Mouse (Mus musculus) cerebral cortex, adult 2 months (tissue): Measurements from ENCODE around the gene Ap5s1.

Experiments used
- WGBS: fragments of 180-500 bp; shearing (Covaris S2); methylation state at CpG from one replicate; pipeline ENCODE4 v1.1.7; 2018; 5-methylcytosine and 5-hydroxymethylcytosine counted together

Gene Ap5s1

DNA sequence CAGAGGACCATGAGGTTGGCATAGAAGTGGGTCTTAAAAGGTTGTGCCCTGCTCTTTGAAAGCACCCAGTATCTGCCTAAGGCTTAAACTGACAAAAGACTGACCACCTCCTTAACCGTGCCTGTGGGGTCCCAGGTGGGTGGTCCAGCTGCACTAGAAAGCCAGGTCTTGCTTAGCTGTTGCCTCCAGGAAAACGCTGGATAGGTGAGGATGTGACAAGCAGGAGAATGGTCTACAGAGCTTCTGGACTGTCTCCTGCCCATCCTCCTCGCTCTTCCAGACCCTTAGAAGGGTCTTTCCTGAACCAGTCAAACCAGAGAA lies 19.3 kb upstream of the Ap5s1 start:
- WGBS, result 53% methylated on average over 3 of the region's 3 CpGs

DNA sequence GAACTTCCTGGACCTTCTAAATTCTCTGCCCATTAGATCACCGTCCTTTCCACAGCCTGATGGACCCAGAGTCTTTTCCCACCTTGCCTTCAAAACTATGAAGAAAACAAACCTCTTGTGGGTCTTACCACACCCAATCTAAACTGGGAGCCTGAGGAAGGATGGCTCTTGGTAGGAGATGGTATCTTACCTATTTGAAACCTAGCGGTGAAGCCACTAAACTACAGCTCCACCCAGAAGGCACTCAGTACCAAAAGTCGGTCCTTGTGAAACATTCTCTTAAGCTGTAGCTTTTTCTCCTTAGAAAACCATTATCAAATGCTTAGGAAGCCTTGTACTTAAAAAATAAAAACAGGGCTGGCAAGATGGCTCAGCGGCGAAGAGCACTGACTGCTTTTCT lies 18.6 kb upstream of the Ap5s1 start:
- 98% methylated on average over 5 of the region's 5 CpGs for WGBS

GRCm38 (mm10) chr2:131189521-131190309 lies 17.2 kb upstream of the Ap5s1 start:
- 63% methylated on average over 5 of the region's 5 CpGs for WGBS

- 78% methylated on average over 10 of the region's 10 CpGs for WGBS
Measured at GRCm38 (mm10) chr2:131190344-131191004, 16.4 kb upstream of the Ap5s1 start.

DNA sequence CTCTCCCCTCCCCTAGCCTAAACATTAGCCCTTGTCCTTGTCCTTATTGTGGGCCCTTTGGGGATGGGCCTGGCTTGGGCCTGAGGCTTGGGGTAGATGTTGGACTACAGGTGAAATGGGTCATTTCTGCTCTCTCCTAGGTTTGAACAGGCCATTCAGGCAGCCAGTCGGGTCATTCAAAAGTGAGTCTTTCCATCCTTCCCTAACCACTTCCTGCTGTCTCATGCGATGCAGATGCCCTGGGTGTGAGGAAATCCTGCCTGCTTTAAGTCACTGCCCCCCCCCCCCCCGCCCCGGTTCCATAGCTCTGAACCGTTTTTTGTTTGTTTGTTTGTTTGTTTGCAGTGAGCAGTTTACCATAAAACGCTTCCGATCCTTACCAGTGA lies 15.9 kb upstream of the Ap5s1 start:
- 77% methylated on average over 7 of the region's 7 CpGs for WGBS

- WGBS, result 93% methylated on average over 16 of the region's 16 CpGs
Measured at GRCm38 (mm10) chr2:131196606-131197316, 10.1 kb upstream of the Ap5s1 start.

DNA sequence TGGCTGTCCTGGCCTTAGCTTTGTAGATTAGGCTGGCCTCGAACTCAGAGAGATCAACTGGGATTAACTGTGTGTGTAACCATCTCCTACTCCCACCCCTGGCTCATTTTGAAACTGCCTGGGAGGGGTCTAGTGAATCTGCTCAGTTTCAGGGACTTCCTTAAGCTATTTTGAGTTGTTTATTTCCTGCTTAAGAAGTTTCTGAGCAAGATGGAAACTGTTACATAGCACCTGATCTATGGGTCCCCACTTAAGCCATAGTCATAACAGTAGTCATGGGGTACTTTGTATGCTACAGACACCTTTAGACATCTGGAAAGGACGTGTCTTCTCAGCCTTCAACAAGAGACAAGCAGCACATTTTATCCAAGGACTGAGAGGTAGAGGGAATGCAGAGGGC lies 6.2 kb upstream of the Ap5s1 start:
- 84% methylated on average over 2 of the region's 2 CpGs for WGBS

DNA sequence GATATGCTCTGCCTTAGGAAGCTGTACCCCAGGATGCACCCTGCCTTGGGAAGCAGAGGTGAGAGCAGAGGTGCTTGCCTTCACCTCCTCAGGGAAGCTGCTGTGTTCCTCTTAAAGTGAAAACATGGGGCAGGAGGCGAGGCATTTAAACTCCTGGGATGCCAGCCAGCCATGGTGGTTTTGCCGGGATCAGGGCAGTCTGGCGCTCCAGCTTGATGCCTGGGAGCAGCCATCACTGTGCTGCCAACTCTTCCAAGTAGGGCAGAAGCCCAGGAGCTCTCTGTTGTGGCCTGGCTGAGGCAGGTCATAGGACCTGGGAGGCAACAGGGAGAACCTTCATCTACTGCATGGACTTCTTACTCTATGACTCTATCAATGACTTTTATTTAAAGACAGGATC lies 5.6 kb upstream of the Ap5s1 start:
- WGBS, result 73% methylated on average over 3 of the region's 3 CpGs

DNA sequence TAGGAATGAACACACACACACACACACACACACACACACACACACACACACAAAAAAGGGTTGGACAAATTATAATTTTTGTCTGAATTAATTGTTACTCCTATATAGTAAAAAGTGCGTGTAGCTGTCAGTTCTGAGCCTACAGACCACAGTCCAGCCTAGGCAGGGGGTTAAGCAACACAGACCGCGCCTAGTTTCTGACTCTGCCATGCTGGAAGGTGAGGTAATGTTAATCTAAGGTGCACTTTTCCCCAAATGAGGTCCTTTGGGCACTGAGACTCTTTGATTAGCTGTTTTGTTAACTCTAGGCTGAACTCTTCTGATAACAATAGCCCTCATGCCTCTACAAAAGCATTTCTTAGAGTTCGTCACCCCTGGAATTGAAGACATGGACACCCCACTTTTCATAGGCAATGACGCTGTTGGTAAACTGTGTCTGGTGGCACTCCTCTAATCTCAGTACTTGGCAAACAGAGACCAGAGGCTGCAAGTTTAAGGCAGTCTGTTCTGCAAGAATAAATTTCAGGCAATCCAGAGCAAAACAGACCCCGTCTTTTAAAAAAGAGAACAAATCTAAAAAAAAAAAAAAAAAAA lies 3.0 kb upstream of the Ap5s1 start:
- 66% methylated on average over 6 of the region's 6 CpGs for WGBS

- 13% methylated on average over 7 of the region's 7 CpGs for WGBS
Measured at GRCm38 (mm10) chr2:131204410-131204981, 2.4 kb upstream of the Ap5s1 start.

DNA sequence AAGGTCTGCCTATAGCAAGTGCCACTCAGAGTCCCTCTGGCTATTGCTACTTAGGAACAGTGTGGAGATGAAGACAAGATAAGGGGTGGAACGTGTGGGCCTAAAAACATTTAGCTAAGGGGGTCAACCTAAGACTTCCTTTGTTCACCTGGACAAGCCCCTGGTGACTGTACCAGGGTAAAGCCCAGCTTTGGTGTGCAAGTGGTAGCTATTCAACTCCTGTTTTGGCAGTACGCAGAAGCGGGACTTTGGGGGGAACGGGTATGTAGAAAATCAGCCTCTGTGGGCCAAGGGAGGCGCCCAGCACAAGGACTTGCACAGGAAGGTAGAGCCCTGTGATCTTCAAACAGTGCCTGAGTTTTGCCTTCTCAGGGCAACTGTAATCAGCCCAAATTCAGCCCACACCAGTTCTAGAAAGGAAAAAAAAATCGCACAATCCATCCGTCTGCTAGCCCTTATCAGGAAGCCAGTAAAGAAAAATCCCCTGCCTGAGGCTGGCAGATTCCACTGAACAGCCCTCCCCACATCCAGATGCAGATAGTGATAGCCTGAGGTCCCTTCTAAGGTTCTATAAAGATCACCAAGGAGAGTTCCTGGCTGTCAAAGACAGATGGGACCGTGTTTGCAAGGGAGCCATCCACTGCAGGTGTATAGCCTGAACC lies 1.2 kb upstream of the Ap5s1 start:
- whole genome bisulfite sequencing, result 83% methylated on average over 8 of the region's 8 CpGs

DNA sequence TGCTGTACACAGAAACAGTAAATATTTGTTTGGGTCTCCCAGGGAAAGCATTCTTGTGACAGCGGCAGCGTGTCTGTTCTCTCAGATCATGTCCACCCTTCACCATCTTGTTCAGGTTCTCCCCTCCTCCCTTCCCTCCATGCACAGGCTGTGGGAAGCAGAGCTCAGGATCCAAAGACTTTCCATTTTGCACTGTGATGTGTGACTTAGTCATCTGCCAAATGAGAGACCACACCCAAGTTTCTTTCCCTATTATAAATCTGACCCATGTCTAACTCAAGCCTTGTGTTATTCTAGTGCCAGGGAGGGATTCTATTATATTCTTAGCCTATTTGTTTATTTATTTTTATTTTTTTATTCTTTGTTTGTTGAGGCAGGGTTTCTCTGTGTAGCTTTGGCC lies 1.5 kb downstream of the Ap5s1 start:
- 87% methylated on average over 2 of the region's 2 CpGs for WGBS

DNA sequence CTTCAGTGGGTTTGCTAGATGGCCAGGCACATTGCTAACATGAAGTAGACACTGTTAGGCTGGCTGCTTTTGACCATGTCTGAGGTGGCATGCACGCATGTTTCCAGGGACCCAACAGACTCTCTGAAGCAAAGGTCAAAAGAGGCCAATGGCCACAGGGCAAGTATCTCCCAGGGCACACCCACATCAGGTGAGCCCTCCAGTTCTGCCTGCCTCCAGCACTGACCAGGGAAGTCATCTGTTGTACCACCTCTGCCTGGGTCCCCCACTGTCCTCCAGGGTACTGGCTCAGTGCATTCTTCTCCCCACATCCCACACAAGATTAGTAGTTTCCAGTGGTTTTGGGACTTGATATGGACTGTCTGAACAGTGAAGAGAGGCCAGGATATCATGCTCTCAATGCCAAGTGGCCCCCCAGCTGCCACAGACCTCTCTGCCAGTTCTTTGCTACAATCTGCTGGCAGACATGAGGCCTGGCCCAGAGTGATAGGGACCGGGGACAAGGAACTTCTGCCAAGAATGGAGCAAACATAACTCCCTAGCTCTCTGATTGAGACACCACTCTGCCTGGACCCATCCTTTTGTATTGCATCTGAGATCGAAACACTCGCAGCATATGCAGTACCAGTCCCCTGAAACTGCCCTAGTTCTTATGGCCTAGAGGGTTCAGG lies 2.4 kb downstream of the Ap5s1 start:
- 66% methylated on average over 4 of the region's 4 CpGs for WGBS

DNA sequence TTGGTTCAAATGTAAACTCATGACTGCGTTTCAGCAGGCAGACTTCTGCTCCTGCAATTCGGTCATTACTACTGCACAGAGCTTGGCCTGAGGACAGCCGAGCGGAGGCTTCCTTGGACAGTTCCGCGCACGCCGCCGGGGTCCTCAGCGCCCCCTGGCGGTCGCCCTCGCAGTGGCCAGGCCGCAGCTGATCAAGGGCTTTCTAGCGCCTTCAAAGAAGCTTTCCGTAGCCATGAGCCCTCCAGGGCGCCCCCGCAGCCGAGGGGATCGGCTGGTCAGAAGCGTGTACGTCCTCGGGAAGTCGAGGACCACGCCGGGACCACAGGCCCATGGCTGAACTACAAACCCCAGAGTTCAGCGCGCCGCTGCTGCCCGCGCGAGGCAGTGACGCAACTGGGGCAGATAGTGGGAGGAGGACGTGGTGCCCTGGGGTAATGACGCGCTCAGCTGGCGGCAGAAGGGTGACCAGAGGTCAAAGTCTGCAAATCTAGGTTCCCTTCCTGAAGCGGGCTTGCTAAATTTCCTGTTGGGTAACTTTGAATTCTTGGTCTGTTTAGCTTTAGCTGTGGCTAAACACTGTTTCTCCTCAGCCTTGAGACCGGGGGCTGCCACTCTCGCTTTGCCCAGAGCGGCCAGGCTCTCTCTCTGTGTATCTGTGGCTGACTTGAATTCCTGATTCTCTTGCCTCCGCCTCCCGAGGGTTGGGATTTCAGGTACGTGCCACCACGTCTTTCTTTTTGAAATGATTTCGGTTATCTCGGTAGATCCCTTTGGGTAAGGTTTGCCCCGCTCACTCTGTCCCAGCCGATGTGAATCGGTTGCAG lies 3.3 kb downstream of the Ap5s1 start:
- whole genome bisulfite sequencing, result under 1% methylated on average over 50 of the region's 50 CpGs

DNA sequence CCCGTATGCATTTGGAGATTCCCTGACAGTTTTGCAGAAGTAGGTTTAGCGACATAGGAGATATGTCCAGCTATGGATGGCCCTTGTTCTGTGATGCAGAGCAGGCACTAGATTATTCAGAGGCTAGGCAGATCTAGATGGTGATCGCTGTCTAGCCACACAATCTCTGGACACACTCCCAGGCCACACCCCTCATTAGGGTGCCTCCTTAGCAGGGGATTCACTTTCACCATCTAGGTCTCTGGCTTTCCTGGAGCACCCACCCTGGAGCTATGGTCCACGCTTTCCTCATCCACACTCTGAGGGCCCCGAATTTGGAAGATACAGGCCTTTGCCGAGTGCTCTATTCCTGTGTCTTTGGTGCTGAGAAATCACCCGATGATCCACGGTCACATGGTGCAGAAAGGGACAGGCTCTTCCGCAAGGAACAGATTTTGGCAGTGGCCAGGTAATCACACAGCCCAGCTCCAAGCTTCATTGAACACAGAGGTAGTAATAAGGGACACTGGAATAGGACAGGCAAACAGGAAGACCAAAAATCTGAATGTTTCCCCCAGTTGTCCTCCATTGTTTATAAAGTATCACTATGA lies 4.2 kb downstream of the Ap5s1 start:
- 30% methylated on average over 9 of the region's 9 CpGs for WGBS

- 79% methylated on average over 7 of the region's 7 CpGs for WGBS
Measured at GRCm38 (mm10) chr2:131213773-131214172, 6.9 kb downstream of the Ap5s1 start.

DNA sequence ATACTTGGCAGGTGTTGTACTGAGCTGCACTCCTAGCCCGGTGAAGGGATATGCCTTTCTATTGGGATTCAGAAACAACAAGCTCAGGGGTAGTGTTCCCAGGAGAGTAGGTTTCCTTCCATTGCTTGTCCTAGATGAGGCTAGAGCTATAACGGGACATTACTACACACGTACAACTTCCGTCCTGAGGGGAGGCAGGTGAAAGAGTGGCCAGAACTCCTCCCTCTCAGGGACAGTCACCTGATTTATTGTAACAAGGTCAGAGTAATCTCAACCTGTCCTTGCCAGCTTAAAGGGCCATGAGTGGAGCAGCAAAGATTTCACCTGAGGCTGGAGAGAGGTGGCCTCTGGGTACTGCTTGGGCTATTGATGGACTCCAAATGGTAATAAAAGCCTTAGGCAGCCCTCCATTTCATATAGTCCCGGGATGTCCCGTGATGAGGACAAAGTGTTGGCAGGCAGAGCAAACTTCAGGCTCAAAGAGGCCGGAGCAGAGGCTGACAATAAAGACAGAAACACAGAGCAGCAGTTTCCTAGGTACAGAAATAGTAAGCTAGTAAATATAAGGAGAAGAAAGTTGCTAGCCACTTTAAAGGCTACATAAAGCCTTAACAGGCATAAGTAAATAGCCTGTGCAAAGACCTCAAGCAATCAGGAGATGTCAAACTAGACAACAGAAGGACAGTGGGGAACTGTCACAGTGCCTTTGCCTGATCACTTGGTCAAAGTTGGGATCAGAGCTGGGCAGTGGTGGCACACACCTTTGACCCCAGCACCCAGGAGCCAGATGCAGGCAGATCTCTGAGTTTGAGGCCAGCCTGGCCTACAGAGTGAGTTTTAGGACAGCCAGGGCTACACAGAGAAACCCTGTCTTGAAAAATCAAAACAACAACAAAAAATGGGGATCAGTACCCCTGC lies 9.3 kb downstream of the Ap5s1 start:
- 70% methylated on average over 7 of the region's 7 CpGs for WGBS

- 68% methylated on average over 4 of the region's 4 CpGs for WGBS
Measured at GRCm38 (mm10) chr2:131220030-131220429, 13.2 kb downstream of the Ap5s1 start.
